Mouse (Mus musculus): ENCODE results near the gene Csta1.

Csta1 gene

GRCm38 (mm10) chr16:36071071-36071449, 60.0 kb downstream of the Csta1 start:
- DNase-seq (ENCODE audit: low read depth): no peak
